Mouse (Mus musculus): ENCODE measurements around the gene Hoxc10.

- no peak for TF ChIP-seq CTCF (IDR thresholded peaks at IDR 0.05; ENCODE audit: low read depth, low read length)
- no peak for TF ChIP-seq POLR2A (IDR thresholded peaks at IDR 0.05; ENCODE audit: borderline replicate concordance, low read depth, low read length)
These were observed 23.2 kb upstream of the Hoxc10 start for GRCm38 (mm10) chr15:102943468-102943813.

All from bone marrow macrophage, adult 2 months (primary cell).